Mouse (Mus musculus) thymus, postnatal 14 days (tissue): Measurements from ENCODE around the gene Mtx3.
A peak's percentile ranks its signal among the peaks of the same experiment; 100 is the strongest.
"Not testable (repeated sequence)": the region's sequence is repeated elsewhere in the genome, so short reads cannot be mapped to it uniquely, and the experiment has no call there.

ENCODE experiments used
- DNase-seq: peaks from one replicate; pipeline ENCODE4 v3.0.0; 2021

Mtx3 gene

GRCm38 (mm10) chr13:92844586-92845221, at the start of gene Mtx3:
Gene Mtx3 (plus strand): TSS chr13:92844760.
- DNase-seq, result peak; percentile 83

- DNase-seq, result no peak
These were observed 45.7 kb upstream of the Mtx3 start for GRCm38 (mm10) chr13:92798830-92799229.

- DNase-seq, result no peak
These were observed 45.1 kb upstream of the Mtx3 start for GRCm38 (mm10) chr13:92799306-92799925.

GRCm38 (mm10) chr13:92806785-92807184, 37.8 kb upstream of the Mtx3 start:
- DNase-seq, result no peak

- DNase-seq, result no peak
These were observed 36.7 kb upstream of the Mtx3 start for GRCm38 (mm10) chr13:92807849-92808248.

- not testable (repeated sequence) for DNase-seq
These were observed 34.0 kb upstream of the Mtx3 start for GRCm38 (mm10) chr13:92810592-92810991.

GRCm38 (mm10) chr13:92816329-92816728, 28.2 kb upstream of the Mtx3 start:
- DNase-seq, result no peak

GRCm38 (mm10) chr13:92817357-92817756, 27.2 kb upstream of the Mtx3 start:
- DNase-seq, result no peak

- DNase-seq, result no peak
These were observed 15.7 kb upstream of the Mtx3 start for GRCm38 (mm10) chr13:92828820-92829219.

GRCm38 (mm10) chr13:92833162-92833561, 11.4 kb upstream of the Mtx3 start:
- DNase-seq, result no peak

- no peak for DNase-seq
These were observed 1.9 kb downstream of the Mtx3 start for GRCm38 (mm10) chr13:92846438-92846837.

- no peak for DNase-seq
These were observed 2.8 kb downstream of the Mtx3 start for GRCm38 (mm10) chr13:92847336-92847735.

GRCm38 (mm10) chr13:92848002-92848401, 3.4 kb downstream of the Mtx3 start:
- DNase-seq, result no peak

GRCm38 (mm10) chr13:92855901-92856300, 11.3 kb downstream of the Mtx3 start:
- peak; percentile 24 for DNase-seq

GRCm38 (mm10) chr13:92858808-92859207, 14.2 kb downstream of the Mtx3 start:
- DNase-seq, result no peak

- no peak for DNase-seq
These were observed 15.4 kb downstream of the Mtx3 start for GRCm38 (mm10) chr13:92859959-92860358.

GRCm38 (mm10) chr13:92865358-92865757, 20.8 kb downstream of the Mtx3 start:
- DNase-seq, result no peak

GRCm38 (mm10) chr13:92866680-92867079, 22.1 kb downstream of the Mtx3 start:
- no peak for DNase-seq

GRCm38 (mm10) chr13:92879514-92879913, 35.0 kb downstream of the Mtx3 start:
- no peak for DNase-seq

GRCm38 (mm10) chr13:92879933-92880332, 35.4 kb downstream of the Mtx3 start:
- DNase-seq, result no peak

GRCm38 (mm10) chr13:92880589-92880988, 36.0 kb downstream of the Mtx3 start:
- no peak for DNase-seq

- DNase-seq, result no peak
These were observed 37.9 kb downstream of the Mtx3 start for GRCm38 (mm10) chr13:92882271-92882985.

GRCm38 (mm10) chr13:92882986-92883720, 38.6 kb downstream of the Mtx3 start:
- DNase-seq, result no peak
